Mouse (Mus musculus): ENCODE measurements around the gene Slc29a2. TPM values are rescaled to one million over a fixed set of nuclear protein-coding genes. Genes with fewer than 3 reads are reported as not detected.

Gene Slc29a2
- total and polyA plus RNA-seq, 2 experiments from 2014 or later, result 11.5 to 17.3 TPM

- Histone ChIP-seq H3K4me1 (ENCODE audit: control insufficient read depth, insufficient read depth) (peaks cover 16% of the 10 kb centered on the region; the same call in 1 of the 2 replicates), H3K4me3 (ENCODE audit: low read depth, low read length) (no peak overlapping the region), H3K36me3 (replicated peaks; ENCODE audit: control insufficient read depth, insufficient read depth, low read length) (no peaks in the 10 kb centered on the region), H3K4me2 (ENCODE audit: low read depth, low read length) (no peak overlapping the region), H3K9ac (replicated peaks; ENCODE audit: low read depth, low read length) (no peak overlapping the region), H3K27me3 (ENCODE audit: control insufficient read depth, insufficient read depth, low read length) (no peaks in the 10 kb centered on the region), H3K9me3 (replicated peaks; ENCODE audit: control insufficient read depth, low read length) (no peaks in the 10 kb centered on the region), H3K27ac (ENCODE audit: low read depth) (0 out of 2 replicates have a peak overlapping the region, but pooled peaks have one; percentile 12)
- TF ChIP-seq CTCF (IDR thresholded peaks at IDR 0.05; ENCODE audit: low read depth) (no peak), EP300 (IDR thresholded peaks at IDR 0.05; ENCODE audit: low read depth) (no peak)
- no peak for DNase-seq (ENCODE audit: low spot score)
- ATAC-seq (ENCODE audit: insufficient read depth, low read depth), result no peak
- 44% methylated on average over 5 of the region's 5 CpGs for WGBS
Measured at GRCm38 (mm10) chr19:5060365-5061330, 37.0 kb downstream of the Slc29a2 start.

- H3K9ac ChIP-seq (replicated peaks; ENCODE audit: low read depth, low read length), result no peak overlapping the region
- no peak overlapping the region for H3K27ac ChIP-seq (ENCODE audit: low read depth)
- no peaks in the 10 kb centered on the region for H3K36me3 ChIP-seq (replicated peaks; ENCODE audit: control insufficient read depth, insufficient read depth, low read length)
- DNase-seq (ENCODE audit: low spot score) (no peak), ATAC-seq (ENCODE audit: insufficient read depth, low read depth) (no peak)
- TF ChIP-seq EP300 (IDR thresholded peaks at IDR 0.05; ENCODE audit: low read depth) (no peak), CTCF (IDR thresholded peaks at IDR 0.05; ENCODE audit: low read depth) (no peak)
- 75% methylated on average over 5 of the region's 5 CpGs for WGBS
- H3K4me3 ChIP-seq (ENCODE audit: low read depth, low read length), result no peak overlapping the region
- no peak overlapping the region for H3K4me2 ChIP-seq (ENCODE audit: low read depth, low read length)
- peaks cover 19% of the 10 kb centered on the region for H3K4me1 ChIP-seq (ENCODE audit: control insufficient read depth, insufficient read depth)
- no peaks in the 10 kb centered on the region for H3K9me3 ChIP-seq (replicated peaks; ENCODE audit: control insufficient read depth, low read length)
- peaks cover 4% of the 10 kb centered on the region; the same call in 1 of the 2 replicates for H3K27me3 ChIP-seq (ENCODE audit: control insufficient read depth, insufficient read depth, low read length)
Measured at GRCm38 (mm10) chr19:5062041-5062440, 38.4 kb downstream of the Slc29a2 start.

- 58% methylated on average over 6 of the region's 6 CpGs for WGBS
- no peak for ATAC-seq (ENCODE audit: insufficient read depth, low read depth)
- Histone ChIP-seq H3K4me3 (ENCODE audit: low read depth, low read length) (no peak overlapping the region), H3K27me3 (ENCODE audit: control insufficient read depth, insufficient read depth, low read length) (peaks cover 6% of the 10 kb centered on the region; the same call in 1 of the 2 replicates), H3K9me3 (replicated peaks; ENCODE audit: control insufficient read depth, low read length) (no peaks in the 10 kb centered on the region), H3K27ac (ENCODE audit: low read depth) (no peak overlapping the region), H3K36me3 (replicated peaks; ENCODE audit: control insufficient read depth, insufficient read depth, low read length) (no peaks in the 10 kb centered on the region), H3K4me2 (ENCODE audit: low read depth, low read length) (no peak overlapping the region), H3K9ac (replicated peaks; ENCODE audit: low read depth, low read length) (no peak overlapping the region), H3K4me1 (ENCODE audit: control insufficient read depth, insufficient read depth) (peaks cover 24% of the 10 kb centered on the region)
- DNase-seq (ENCODE audit: low spot score), result no peak
- no peak for TF ChIP-seq EP300 (IDR thresholded peaks at IDR 0.05; ENCODE audit: low read depth)
Measured at GRCm38 (mm10) chr19:5062446-5062845, 38.8 kb downstream of the Slc29a2 start.

- Histone ChIP-seq H3K4me3 (ENCODE audit: low read depth, low read length) (no peak overlapping the region), H3K9me3 (replicated peaks; ENCODE audit: control insufficient read depth, low read length) (no peaks in the 10 kb centered on the region), H3K27me3 (ENCODE audit: control insufficient read depth, insufficient read depth, low read length) (peaks cover 27% of the 10 kb centered on the region), H3K4me2 (ENCODE audit: low read depth, low read length) (no peak overlapping the region), H3K27ac (ENCODE audit: low read depth) (no peak overlapping the region), H3K36me3 (replicated peaks; ENCODE audit: control insufficient read depth, insufficient read depth, low read length) (no peaks in the 10 kb centered on the region), H3K9ac (replicated peaks; ENCODE audit: low read depth, low read length) (no peak overlapping the region), H3K4me1 (ENCODE audit: control insufficient read depth, insufficient read depth) (peaks cover 20% of the 10 kb centered on the region)
- TF ChIP-seq CTCF (IDR thresholded peaks at IDR 0.05; ENCODE audit: low read depth) (no peak), EP300 (IDR thresholded peaks at IDR 0.05; ENCODE audit: low read depth) (no peak)
- DNase-seq (ENCODE audit: low spot score), result no peak
- 46% methylated on average over 7 of the region's 7 CpGs for WGBS
- ATAC-seq (ENCODE audit: insufficient read depth, low read depth), result no peak
Measured at GRCm38 (mm10) chr19:5065104-5065503, 41.4 kb downstream of the Slc29a2 start.

GRCm38 (mm10) chr19:5067040-5067799 is 43.6 kb downstream of the Slc29a2 start:
- TF ChIP-seq CTCF (IDR thresholded peaks at IDR 0.05; ENCODE audit: low read depth), result no peak
- no peak for TF ChIP-seq EP300 (IDR thresholded peaks at IDR 0.05; ENCODE audit: low read depth)
- no peak for ATAC-seq (ENCODE audit: insufficient read depth, low read depth)
- 10% methylated on average over 15 of the region's 15 CpGs for WGBS
- H3K4me2 ChIP-seq (ENCODE audit: low read depth, low read length), result peak overlapping the region; percentile 89
- peak overlapping the region; percentile 53 for H3K4me3 ChIP-seq (ENCODE audit: low read depth, low read length)
- no peak for DNase-seq (ENCODE audit: low spot score)
- peaks cover 21% of the 10 kb centered on the region for H3K4me1 ChIP-seq (ENCODE audit: control insufficient read depth, insufficient read depth)
- 0 out of 2 replicates have a peak overlapping the region, but pooled peaks have one; percentile 56 for H3K9ac ChIP-seq (replicated peaks; ENCODE audit: low read depth, low read length)
- H3K27ac ChIP-seq (ENCODE audit: low read depth), result peak overlapping the region; percentile 66
- H3K27me3 ChIP-seq (ENCODE audit: control insufficient read depth, insufficient read depth, low read length), result peaks cover 38% of the 10 kb centered on the region
- H3K9me3 ChIP-seq (replicated peaks; ENCODE audit: control insufficient read depth, low read length), result no peaks in the 10 kb centered on the region
- H3K36me3 ChIP-seq (replicated peaks; ENCODE audit: control insufficient read depth, insufficient read depth, low read length), result no peaks in the 10 kb centered on the region
